Mouse (Mus musculus) cortical plate, adult 2 months (tissue): ENCODE measurements around the gene Hook2.

Source experiments
- CTCF ChIP-seq: fragments of 200-500 bp; IDR thresholded peaks from 2 replicates; pipeline ENCODE4 v1.5.1; 2011; ENCODE audit warnings: mild to moderate bottlenecking, control low read depth, low read length; ENCODE audit not compliant: insufficient read depth; ENCODE audit errors: extremely low read depth
- POLR2A ChIP-seq: fragments of 200-500 bp; IDR thresholded peaks from 2 replicates; pipeline ENCODE4 v1.6.1; 2011; ENCODE audit warnings: mild to moderate bottlenecking, low read length, control low read depth; ENCODE audit not compliant: insufficient read depth; ENCODE audit errors: extremely low read depth

DNA sequence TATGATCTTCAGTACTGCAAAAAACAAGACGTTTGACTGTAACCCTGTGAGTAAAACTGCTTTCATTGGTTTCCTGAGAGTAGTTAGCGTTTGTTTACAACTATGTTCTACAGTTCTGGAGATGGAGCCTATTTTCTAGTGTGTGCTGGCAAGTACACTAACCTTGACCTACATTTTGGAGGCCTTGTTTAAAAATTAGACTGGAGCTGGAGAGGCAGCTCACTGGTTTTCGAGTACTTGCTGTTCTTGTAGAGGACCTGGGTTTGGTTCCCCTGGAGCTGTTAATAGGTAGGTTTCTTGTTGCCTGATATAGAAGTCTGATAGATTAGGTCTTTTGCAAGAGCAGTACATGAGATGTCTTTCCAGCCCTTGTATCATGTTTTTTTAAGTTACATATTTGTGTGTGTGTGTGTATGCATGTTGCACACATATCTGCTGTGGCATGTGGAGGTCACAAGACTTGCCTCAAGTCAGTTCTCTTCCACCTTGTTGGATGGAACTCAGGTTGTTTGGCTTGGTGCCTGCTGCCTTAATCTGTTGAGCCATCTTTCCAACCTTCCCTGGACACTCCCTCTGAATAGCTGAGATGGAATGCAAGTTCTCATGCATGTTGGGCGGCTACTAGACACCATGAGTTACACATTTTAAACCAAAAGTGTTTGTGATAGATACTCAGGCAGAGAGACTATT lies 42.4 kb downstream of the Hook2 start:
- TF ChIP-seq CTCF, result no peak
- no peak for TF ChIP-seq POLR2A
